Mouse (Mus musculus) spleen, adult 2 months (tissue): ENCODE results near the gene 2410137M14Rik. TPM values are rescaled to one million over a fixed set of nuclear protein-coding genes. Genes with fewer than 3 reads are reported as not detected.

Experiments
- DNase-seq, 2 experiments: peaks; one replicate each; pipeline versions ENCODE4 v3.0.0 to v3.0.0-alpha.2; 2012 to 2021; ENCODE audit warnings: low spot score in 2 of 2, low read depth in 1 of 2
- H3K27ac ChIP-seq: fragments of 200-500 bp; 2 replicates; pipeline ENCODE4 v1.5.1; 2012; ENCODE audit warnings: low read length, inconsistent platforms; ENCODE audit not compliant: insufficient read depth
- H3K27me3 ChIP-seq: fragments of 200-500 bp; 2 replicates; pipeline ENCODE4 v1.6.1; 2012; ENCODE audit warnings: mild to moderate bottlenecking, moderate library complexity, low read length, inconsistent platforms; ENCODE audit not compliant: control insufficient read depth, insufficient read depth
- H3K36me3 ChIP-seq: fragments of 200-500 bp; 2 replicates; pipeline ENCODE4 v1.6.1; 2012; ENCODE audit warnings: mild to moderate bottlenecking, low read length, inconsistent platforms; ENCODE audit not compliant: control insufficient read depth, insufficient read depth
- H3K4me1 ChIP-seq: fragments of 200-500 bp; 2 replicates; pipeline ENCODE4 v1.6.1; 2011; ENCODE audit warnings: inconsistent platforms; ENCODE audit not compliant: control insufficient read depth, insufficient read depth, insufficient read length
- H3K4me3 ChIP-seq: fragments of 200-500 bp; 2 replicates; pipeline ENCODE4 v1.5.1; 2011; ENCODE audit warnings: mild to moderate bottlenecking, inconsistent platforms; ENCODE audit not compliant: insufficient read depth, insufficient read length; ENCODE audit errors: extremely low read depth
- CTCF ChIP-seq: fragments of 200-500 bp; IDR thresholded peaks from 2 replicates; pipeline ENCODE4 v1.5.1; 2011; ENCODE audit warnings: mild to moderate bottlenecking, inconsistent platforms; ENCODE audit not compliant: insufficient read depth, insufficient read length, insufficient replicate concordance; ENCODE audit errors: extremely low read depth
- POLR2A ChIP-seq: fragments of 200-500 bp; IDR thresholded peaks from 2 replicates; pipeline ENCODE4 v1.6.1; 2011; ENCODE audit warnings: low read depth, low read length, inconsistent platforms
- WGBS: fragments of 180-500 bp; shearing (Covaris S2); methylation state at CpG from one replicate; pipeline ENCODE4 v1.1.7; 2018; 5-methylcytosine and 5-hydroxymethylcytosine counted together
- polyA plus RNA-seq: library from polyadenylated mRNA; depleted of rRNA; stranded (reverse); fragments of >200 nt; gene quantifications from 2 replicates; pipeline ENCODE4 v1.2.3, GENCODE M21; 2012

The 2410137M14Rik gene
- polyA plus RNA-seq, 1 experiment = not detected

DNA sequence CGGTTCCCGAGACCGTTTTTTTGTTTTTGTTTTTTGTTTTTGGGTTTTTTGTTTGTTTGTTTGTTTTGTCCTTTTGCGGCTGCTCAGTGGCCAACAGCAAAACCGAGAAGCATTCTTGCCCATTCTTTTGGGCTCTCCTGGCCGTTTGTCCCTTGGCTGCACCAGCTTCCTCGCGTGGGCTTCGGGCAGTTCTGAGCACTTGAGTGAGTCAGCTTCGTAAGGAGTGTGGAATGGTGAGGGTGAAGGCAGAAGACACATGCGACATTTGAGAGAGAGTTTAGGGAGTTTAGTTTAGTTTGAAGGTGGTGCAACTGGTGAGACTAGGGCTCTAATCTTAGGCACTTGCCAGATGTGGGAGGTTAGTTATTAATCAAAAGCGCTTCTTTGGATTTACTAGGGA lies 22.2 kb downstream of the 2410137M14Rik start:
- 0 out of 2 replicates have a peak, but pooled peaks cover 1% of the 10 kb centered on the region for H3K36me3 ChIP-seq
- no peak overlapping the region for H3K27ac ChIP-seq
- no peak for TF ChIP-seq POLR2A
- TF ChIP-seq CTCF = no peak
- H3K4me3 ChIP-seq = peak overlapping the region; percentile 86
- no peak for DNase-seq
- WGBS = 27% methylated on average over 12 of the region's 12 CpGs
- peaks cover 8% of the 10 kb centered on the region for H3K4me1 ChIP-seq
- no peaks in the 10 kb centered on the region for H3K27me3 ChIP-seq

- Histone ChIP-seq H3K4me3 (peak within 1 kb of the TSS; percentile 86), H3K4me1 (peaks cover 8% of the 10 kb centered on the region), H3K27ac (peak within 1 kb of the TSS; percentile 59), H3K27me3 (no peaks in the 10 kb centered on the region), H3K36me3 (0 out of 2 replicates have a peak, but pooled peaks cover 1% of the 10 kb centered on the region)
- TF ChIP-seq POLR2A (no peak; the same call in 1 of the 2 replicates), CTCF (no peak)
- peak; percentile 82 to 85 for DNase-seq
- 2% methylated on average over 46 of the region's 46 CpGs for WGBS
Observed at GRCm38 (mm10) chr17:36957999-36958743, 22.9 kb downstream of the 2410137M14Rik start, which contains the start of the genes Znrd1 and Znrd1as. Gene Znrd1 (minus strand): TSS chr17:36958559. Gene Znrd1as (plus strand): TSS chr17:36958592.

- 87% methylated on average over 1 of the region's 1 CpGs for WGBS
- H3K4me1 ChIP-seq = peaks cover 3% of the 10 kb centered on the region; the same call in 1 of the 2 replicates
- TF ChIP-seq POLR2A (no peak), CTCF (no peak)
- H3K36me3 ChIP-seq = peaks cover 13% of the 10 kb centered on the region
- H3K27ac ChIP-seq = no peak overlapping the region
- H3K4me3 ChIP-seq = no peak overlapping the region
- no peak for DNase-seq
- no peaks in the 10 kb centered on the region for H3K27me3 ChIP-seq
Observed at GRCm38 (mm10) chr17:36953062-36953461, 28.0 kb downstream of the 2410137M14Rik start.

DNA sequence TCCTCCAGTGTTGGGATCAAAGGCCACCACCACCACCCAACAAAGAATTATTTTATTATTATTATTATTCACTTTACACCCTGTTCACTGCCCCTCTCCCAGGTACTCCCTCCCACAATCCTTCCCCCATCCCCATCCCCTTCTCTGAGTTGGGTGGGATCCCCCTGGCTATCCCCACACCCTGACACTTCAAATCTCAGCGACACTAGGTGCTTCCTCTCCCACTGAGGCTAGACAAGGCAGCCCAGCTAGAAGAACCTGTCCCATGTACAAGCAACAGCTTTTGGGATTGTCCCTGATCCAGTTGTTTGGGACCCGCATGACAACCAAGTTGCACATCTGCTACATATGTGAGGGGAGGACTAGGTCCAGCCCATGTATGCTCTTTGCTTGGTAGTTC lies 28.4 kb downstream of the 2410137M14Rik start:
- Histone ChIP-seq H3K36me3 (peaks cover 13% of the 10 kb centered on the region), H3K4me3 (no peak overlapping the region), H3K27me3 (no peaks in the 10 kb centered on the region), H3K27ac (no peak overlapping the region), H3K4me1 (peaks cover 3% of the 10 kb centered on the region; the same call in 1 of the 2 replicates)
- TF ChIP-seq POLR2A (no peak), CTCF (no peak)
- no peak for DNase-seq
- 91% methylated on average over 2 of the region's 2 CpGs for WGBS

DNA sequence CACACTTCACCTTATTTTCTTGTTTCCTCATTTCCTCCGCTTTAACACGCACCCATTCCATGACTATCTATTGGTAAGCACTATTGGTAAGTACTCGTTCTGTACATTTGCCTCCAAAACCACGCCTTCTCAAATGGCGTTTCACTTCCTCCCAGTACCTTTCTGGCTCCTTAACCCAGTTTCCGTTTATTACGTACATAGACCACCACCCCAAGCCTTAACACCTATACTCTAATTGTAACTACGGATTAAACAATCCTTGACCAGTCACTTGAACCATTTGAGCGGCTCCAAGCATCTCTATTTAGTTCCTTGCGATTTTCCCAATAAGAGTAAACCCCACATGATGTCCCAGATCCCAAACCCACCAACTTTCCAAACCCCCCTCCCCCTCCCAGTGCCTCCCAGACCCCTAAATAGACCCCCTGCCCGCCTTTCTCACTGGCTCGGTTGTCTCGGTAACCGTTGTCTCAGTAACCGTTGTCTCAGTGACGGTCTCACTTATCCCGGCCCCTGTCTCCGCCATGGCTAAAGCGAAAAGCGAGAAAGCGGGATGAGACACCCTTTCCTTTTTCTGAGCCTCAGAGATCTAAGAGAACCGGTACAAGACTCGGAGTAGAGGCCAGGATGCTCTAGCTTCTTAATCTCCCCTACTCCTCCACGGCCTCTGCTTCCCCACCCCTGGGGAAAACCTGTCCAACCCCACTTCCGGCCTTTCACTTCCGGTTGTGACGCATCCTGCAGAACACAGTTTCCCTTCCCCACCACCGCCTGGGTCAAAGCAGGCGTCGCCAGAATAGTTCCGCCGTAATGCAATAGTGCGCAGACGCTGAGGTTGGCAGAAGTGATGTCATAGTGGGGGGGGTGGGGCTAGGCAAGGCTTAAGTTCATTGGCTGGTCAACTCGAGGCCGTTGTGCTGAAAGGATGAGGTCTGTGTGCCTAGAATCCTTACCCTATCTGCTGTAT lies 29.8 kb downstream of the 2410137M14Rik start, which contains the start of gene Ppp1r11:
Ppp1r11 (minus strand) TSS at position 761 of the 967 bp plus-strand sequence.
- Histone ChIP-seq H3K36me3 (peaks cover 13% of the 10 kb centered on the region), H3K4me1 (peaks cover 3% of the 10 kb centered on the region; the same call in 1 of the 2 replicates), H3K27me3 (no peaks in the 10 kb centered on the region; the same call in 1 of the 2 replicates), H3K4me3 (peak within 1 kb of the TSS; percentile 58), H3K27ac (peak within 1 kb of the TSS; percentile 70)
- DNase-seq = peak; percentile 93 to 98
- TF ChIP-seq POLR2A (peak; percentile 75), CTCF (no peak)
- 1% methylated on average over 36 of the region's 36 CpGs for WGBS

- no peak for TF ChIP-seq CTCF
- WGBS = 95% methylated on average over 8 of the region's 8 CpGs
- H3K36me3 ChIP-seq = peaks cover 12% of the 10 kb centered on the region
Observed at GRCm38 (mm10) chr17:36949265-36949664, 31.8 kb downstream of the 2410137M14Rik start.

More at GRCm38 (mm10) chr17:36949265-36949664, 31.8 kb downstream of the 2410137M14Rik start:
- no peak overlapping the region for H3K4me3 ChIP-seq
- H3K4me1 ChIP-seq = peaks cover 3% of the 10 kb centered on the region; the same call in 1 of the 2 replicates
- H3K27me3 ChIP-seq = no peaks in the 10 kb centered on the region; the same call in 1 of the 2 replicates
- DNase-seq = no peak
- H3K27ac ChIP-seq = no peak overlapping the region
